Mouse (Mus musculus) CD4-positive helper T cell, adult 2 months (primary cell): ENCODE results near the gene Eef1akmt2.

ENCODE experiments used
- DNase-seq: peaks from one replicate; pipeline ENCODE4 v3.0.0-alpha.2; 2012; ENCODE audit warnings: low read depth, missing footprints, low spot score

Eef1akmt2 gene

DNA sequence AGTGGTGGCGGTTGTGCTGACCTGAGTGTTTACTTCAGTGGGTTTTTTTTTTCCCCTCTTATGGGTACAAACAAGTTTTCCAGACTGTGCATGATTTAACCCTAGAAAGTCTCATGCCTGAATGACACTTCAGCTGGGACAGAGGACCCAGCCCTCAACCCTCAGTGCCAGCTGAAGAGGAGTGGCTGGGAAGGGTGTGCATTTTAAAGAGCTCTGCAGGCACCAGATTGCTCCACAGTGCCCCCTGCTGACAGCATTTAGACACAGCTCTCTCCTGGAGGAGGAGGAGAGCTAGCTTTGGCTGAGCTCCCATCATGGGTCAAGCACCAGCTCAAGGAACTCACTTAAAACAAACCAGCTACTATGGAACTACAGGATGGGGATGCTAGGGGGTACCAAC lies 41.6 kb downstream of the Eef1akmt2 start:
- peak; percentile 89 for DNase-seq

DNA sequence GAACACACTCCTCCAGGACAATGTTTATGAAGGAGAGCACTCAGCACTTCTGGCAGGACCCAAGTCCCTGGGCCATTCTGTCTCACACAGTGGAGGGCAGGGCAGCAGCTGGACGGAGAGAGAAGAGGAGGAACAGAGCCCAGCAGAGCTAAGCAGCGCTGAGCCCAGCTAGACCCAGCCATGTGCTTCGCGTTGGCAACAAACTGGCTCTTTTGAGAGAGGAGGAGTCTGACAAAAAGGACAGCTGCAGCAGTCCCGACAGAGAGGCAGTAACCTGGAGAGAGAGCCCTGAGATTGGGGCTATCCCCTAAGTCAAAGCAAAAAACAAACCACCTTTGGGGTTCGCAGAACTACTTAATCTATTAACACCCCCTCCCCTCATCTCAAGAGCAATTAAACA lies 42.1 kb downstream of the Eef1akmt2 start:
- peak; percentile 46 for DNase-seq

DNA sequence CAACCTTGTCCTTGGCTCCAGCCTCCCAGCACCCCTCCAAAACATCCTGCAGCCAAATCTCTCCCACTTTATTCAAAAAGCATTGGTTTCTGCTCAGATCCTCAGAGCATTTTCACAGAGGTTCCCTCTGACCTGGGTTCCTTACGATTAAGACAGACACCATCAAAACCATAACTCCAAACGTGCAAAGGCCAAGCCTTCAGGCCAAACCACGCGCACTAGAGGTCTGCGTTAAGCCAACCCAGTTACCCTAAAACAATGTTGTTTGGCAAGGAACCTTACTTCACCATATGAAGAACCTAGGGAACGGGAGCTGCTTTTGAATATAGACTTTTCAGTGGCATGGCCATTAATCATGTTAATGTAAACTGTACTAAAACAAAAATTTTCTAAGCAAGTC lies 42.8 kb downstream of the Eef1akmt2 start:
- DNase-seq, result no peak

DNA sequence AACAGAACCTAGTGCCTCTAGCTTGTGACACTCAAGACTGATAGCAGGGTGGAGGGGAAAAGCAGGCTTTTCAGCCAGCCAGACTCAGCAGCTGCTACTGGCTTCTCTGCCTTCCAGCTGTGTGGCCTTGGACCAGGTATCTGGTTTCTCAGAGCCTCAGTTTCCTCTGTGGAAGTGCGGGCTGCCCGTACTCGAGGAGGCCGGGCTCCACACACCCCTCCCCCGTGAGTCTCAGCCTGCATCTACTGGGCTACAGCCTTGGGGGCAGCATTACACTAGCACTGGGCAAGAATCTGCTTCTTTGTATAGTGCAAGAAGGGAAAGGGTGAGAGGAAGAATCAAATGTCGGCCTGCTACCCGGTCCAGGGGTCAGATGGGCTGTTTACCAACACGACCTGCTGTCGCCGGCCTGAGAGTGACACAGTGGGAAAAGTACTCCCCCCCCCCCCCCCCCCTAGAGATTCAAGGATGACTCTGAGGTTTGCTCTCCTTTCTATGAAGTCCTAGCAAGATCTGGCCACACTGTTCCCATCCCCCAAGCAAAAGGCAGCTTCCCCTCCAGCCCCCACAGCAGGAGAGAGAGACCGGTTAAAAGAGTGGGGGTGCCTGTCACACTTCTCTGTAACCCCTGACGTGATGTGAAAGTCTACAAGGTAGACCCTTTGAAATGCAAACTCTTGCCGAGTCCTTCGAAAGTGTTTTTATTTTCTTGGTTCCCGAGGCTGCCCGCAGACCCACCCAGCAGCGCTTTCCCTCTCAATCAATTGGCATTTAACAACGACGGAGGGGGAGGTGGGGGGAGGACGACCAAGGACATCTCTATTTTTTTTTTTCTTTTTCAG lies 43.4 kb downstream of the Eef1akmt2 start:
- DNase-seq, result no peak

DNA sequence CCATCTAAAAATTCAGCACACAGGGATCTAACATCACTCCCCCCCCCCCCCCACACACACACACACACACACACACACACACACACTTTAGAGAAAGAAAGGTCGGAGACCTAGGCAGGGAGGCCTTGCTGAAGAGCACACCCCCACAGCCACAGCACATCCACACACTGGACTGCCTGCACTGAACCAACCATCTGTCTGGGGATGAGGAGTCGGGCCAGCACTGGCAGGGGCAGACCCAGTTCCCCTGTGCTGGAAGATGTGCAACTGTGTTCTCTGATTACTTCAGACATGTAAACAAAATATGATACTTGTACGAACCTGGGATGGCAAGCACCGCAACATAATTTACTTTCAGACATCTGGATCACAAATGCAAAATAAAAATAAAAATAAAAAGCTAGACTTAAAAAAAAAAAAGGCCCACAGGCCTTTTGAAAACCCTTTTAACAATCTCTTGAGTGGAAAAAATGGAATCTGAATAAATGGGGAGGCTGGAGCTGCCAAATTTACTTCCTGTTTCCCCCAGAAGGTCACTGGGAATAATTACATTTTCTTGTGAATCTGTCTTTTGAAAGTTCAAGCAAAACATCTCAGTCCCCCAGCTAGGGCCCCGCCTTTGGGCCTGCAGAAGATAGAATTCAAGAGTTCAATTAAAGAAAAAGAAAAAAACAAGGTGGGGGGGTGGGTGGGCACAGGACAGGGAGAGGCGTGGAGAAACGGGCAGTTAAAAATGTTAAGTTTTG lies 44.2 kb downstream of the Eef1akmt2 start:
- no peak for DNase-seq

DNA sequence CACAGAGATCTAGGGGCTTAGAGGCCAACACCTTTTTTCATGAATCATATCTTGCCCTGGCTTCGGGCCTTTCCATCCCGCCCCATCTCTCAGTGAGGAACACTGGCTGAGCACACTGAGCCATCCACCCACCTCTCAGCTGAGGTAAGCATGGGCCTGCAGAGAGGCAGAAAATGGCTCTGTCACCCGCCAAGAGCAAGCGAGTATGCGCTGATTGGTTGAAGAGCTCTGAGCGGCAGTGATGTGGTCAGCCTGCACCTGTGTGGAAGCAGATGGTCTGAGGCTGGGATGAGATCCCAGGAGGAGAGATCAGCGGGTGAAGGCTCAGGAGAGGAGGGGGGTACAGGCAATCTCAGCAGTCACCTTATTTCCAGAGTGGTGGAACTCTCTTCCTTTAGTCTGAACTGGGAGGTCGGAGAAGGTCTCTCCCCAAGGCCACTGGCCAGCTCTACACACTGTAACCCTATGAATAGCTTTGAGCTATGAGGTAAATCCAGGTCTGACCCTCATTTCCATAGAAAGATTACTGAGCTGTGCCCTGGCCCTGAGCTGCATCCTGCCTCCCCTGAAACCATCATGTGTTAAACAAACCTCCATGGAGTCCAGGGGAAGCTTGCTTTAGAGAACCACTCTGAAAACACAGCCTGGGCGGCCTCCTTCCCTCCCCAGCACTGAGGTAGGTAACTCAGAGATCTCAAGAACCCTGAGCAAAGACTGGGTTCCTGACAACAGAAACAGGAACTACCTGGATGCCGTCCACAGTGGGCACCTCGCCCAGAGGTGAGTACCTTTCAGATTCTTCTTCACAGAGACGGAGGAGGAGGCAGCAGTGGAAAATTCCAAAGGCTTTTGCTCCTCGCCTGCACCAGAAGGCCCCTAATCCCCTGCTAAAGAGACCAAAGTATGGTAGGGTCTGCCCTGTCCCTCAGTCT lies 45.3 kb downstream of the Eef1akmt2 start:
- no peak for DNase-seq

DNA sequence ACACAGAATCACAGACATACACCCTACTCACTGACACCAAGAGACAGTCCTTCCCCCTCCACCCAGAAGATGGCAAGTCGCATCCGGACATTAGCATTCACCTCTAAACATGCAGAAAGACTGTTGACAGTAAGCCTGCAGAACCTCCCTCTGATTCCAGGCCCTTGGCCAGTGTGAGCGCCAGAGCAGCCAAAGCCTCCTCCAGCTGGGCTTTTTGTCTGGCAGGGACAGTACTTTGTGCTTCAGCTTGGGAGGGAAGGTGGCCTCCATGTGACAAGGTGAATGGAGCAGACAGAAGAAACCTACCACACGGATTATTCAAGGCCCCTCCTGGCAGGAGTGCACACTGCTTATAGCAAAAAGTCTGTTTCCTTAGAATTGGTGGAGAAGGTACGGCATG lies 46.2 kb downstream of the Eef1akmt2 start:
- no peak for DNase-seq

DNA sequence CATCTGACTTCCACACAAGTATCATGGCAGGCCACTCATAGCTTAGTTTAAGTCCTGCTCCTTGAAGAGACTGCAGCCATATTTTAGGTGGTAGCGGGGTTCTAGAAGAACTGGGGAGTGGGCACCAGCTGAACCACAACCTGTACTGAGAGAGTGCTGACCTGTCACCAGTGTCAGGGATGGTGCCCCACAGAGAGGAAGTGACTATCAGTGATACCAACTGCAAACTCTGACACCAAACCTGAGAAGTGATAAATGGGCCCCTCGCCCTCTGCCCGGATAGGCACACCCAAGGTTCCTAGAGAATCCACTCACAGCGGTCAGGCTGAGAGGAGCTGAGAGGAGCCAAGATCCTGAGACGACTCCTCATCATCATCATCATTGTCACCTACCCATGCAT lies 47.5 kb downstream of the Eef1akmt2 start:
- DNase-seq, result peak; percentile 51

DNA sequence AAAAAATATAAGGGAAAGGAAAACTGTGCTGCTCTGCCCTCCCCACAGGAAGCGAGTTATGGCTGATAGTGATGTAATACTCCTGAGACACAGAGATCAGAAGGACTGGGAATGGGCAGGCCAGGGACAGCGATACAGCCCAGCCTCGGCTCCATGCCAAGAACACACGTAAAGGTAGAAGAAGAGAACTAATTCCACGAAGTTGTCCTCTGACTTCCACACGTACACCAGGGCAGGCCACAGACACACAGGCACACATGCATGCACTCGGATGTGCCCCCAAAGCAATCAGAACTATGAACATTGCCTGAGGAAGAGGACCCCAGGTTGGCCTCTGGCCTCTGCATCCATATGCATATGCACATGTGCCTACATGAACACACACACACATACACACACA lies 48.0 kb downstream of the Eef1akmt2 start:
- DNase-seq, result no peak

DNA sequence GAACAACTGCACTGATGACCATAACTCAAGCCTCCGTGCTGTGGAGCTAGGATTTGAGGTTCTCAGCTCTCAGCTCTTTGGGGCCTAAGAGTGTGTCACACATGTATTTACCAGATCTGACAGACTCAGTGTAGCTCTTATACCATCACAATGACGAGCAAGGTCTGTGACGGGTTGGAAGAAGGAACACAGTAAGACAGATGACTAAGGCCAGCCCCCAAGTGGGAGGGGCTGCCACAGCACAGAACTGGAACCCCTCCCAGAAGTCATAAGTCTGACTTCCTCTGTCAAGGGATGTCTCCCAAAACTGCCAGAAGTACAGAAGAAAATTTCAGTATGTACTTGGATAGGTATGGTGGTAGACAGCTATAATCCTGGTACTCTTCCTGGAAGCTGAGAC lies 48.5 kb downstream of the Eef1akmt2 start:
- DNase-seq, result peak; percentile 83

DNA sequence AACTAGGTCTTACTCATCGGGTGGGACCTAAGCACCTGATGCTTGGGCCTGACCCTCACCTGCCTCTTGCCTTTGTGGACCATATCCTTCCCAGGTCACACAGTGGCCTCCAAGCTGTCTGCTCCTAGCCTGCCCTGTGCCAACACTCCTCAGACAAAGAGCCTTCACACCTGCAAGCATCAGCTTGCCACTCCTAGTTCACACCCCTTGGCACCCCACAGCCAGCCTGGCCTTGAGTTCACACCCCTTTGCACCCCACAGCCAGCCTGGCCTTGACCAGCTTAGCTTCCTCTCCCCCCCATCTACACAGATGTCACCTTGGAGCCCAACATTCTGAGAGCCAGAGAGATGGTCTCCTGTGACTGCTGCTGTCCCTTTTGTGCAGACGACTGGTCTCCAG lies 49.1 kb downstream of the Eef1akmt2 start:
- no peak for DNase-seq

DNA sequence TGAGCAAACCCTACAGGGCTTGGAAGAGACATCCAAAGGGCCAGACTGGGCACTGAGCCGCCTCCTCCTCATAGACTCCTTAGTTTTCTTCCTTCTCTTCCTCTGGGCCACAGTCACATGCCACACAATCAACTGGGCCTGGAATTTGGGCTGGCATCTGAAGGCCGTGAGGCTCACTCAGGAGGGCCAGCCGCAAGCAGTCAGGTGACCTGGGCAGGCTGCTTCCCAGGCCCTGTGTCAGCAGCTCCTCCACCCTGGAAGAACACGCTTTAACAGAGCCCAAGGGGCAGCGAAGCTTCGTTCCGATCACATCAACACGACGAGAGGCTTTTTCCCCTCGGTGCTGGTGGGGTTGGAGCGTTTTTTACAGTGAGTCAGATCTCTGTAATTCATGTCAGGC lies 49.8 kb downstream of the Eef1akmt2 start:
- DNase-seq, result no peak

DNA sequence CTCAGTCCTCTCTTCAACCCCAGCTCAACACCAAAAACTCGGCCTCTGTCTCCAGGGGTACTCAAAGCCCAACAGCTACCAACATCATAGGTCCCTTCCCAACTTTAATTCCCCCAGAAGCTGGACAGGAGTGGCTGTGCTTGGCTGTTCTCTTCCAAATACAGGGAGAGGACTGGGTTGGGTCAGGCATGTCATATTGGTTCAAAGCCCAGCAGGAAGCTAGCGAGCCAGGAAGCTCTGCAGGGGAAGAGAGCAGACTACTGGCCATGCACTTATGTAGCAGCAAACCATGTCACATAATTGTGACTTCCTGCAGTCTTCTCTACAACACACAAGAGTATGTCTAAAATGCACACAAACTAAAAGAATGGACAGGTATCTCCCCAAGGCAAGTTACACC lies 50.4 kb downstream of the Eef1akmt2 start:
- no peak for DNase-seq

DNA sequence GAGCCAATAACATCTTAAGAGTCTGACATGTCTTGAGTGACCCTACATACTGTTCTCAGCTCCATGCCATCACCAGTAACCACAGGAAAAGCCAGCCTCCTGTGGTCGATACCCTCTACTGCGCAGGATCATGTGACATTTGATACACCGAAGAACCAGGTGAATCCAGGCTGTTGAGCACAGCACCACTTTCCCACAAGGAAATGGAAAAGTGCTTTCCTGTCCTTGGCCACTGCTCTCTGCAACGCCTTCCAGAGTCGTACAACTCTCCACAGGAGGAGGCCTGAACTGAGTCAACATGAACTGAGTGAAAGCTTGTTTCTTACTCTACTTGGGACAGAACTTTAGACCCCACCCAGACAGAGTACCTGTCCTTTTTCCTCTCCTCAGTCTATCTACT lies 51.0 kb downstream of the Eef1akmt2 start:
- DNase-seq, result no peak

DNA sequence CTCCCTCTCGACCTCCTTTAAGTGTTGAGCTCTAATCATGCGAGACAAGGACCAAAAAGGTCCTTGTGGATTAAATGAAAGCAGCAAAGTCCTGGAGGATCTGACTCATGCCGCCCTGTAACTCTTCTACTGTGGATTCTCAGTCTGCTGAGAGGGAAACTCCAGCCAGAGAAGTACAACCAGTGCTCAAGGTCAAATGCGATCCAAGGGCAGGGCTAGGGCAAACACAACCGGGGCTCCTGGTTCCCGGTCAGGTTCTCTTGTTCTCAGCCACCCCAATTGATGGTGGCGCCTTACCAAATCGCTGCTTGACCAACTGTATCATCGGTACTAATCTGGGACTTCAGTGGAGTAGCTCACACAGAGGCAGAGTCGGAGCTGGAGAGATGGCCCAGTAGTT lies 51.6 kb downstream of the Eef1akmt2 start:
- DNase-seq, result no peak

DNA sequence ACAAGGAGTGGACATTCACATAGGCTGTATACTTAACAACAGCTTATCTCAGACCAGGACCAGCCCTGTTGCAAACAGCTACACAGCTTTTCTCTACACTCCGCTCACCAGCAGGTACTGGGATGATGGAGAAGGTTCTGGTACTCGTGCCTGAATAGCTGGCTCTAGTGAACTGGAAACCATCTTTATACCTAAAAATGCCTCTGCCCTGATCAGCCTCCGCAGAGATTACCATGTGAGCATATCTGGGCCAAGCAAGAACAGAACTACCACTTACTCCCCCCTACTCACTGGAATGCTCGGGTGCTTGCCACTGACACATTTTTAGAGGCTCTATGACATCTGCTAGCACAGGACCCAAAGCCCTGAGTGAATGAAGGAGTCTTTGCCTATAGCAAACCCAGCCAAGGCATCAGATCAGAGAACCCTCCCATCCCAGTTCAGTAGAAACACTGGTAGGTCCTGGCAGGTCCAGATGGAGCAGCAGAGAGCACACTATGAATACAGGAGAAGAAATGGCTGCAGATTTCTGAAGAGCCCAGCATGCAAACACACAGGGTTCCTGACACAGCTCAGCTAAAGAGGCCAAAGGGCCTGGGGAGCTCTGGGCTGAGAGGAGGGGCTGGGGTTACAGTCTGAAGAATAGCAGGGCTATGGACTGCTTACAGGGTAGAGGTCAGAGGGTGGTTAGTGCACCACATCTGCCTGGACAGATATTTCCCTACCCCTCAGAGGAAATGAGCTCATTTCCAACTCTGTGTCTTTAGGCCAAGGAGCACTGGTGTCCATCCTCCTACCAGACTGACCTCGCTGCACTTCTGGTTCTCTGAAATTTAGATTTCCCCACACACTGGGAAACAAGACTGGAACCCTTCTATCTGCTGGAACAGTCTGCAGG lies 53.1 kb downstream of the Eef1akmt2 start:
- no peak for DNase-seq

DNA sequence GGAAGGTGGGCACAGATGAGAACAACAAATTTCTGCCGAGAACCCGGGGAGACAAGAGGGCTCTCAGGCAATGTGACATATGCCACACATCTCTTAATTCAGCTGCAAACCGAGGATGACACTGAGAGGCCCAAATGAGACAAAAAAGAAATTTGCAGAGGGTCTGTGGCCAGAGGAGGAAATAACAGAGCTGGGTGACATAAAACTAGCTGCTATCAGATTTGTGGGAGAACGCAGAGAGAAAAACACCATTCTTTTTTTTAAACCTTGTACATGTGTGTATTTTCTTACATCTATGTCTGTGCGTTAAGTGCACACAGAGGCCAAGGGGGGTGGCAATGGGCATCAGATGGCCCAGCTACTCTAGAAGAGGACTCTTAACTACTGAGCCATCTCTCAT lies 57.3 kb downstream of the Eef1akmt2 start:
- no peak for DNase-seq

DNA sequence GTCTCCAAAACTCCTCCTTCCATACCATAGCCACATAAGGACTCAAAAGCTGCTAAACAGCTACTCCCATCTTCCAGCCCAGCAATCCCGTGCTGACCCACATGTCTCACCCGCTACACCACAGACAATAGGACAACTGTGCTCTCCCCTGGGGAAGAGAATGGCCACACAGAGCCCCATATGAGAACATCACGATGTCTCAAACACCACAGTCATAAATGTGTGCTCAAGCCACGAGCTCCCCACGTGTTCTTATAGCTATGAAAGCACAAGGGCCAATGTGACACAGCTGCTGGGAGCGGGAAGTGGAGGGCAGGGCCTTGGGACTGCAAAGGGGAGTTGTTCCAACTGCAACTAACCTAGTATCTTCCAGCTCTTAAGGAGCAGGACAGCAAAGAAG lies 59.0 kb downstream of the Eef1akmt2 start:
- DNase-seq, result no peak

DNA sequence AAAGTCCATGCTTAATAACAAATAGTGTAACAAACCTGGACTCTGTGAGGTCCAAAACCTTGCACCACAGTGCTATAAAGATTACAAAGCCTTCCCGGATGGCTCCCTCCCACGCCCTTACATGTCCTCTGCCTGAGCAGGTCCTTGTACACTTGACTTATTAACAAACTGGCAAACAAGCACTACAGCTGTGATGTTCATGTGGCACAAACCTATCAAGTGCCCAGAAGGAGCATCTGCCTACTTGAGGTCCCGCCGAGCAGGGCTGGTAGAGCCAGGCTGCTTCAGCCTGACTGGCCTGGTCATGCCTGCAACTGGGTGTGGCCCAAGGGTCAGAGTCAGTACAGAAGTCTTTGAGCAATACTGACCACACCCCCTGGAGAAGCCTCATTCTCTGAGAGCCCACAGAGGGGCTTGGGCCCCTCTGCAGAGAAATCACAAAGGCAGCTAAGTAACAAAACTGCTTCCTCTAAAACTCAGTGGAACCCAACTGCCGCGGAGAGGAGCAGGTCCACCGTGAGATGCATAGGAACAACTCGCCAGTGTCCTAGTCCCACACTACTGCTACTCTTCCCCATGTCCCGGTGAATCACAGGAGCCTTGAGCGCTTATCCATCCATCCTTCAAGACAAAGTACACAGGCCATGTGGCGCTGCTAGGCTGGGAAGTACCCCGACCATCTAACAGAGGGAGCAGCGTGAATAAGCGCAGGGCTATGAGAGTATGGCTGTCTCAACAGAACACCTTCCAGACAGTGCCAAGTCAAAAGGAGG lies 61.8 kb downstream of the Eef1akmt2 start:
- no peak for DNase-seq

DNA sequence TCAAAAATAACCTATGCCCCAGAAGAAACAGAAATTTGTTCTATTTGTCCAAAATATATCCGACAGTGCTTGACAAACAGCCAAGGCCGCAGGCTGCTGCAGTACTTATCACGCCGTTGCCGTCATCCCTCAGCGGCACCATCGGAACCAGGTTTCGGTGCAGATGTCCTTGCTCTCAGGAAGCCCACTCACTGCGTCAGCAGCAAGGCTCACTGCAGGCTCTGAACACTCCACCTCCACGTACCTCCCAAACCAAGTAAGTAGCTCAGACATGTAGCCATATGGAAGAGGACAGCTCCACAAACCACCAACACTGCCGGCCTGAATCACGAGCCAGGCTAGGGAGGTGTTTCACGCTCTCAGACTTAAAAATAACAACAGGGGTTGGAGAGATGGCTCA lies 63.6 kb downstream of the Eef1akmt2 start:
- no peak for DNase-seq
